In the genomic region with DNA sequence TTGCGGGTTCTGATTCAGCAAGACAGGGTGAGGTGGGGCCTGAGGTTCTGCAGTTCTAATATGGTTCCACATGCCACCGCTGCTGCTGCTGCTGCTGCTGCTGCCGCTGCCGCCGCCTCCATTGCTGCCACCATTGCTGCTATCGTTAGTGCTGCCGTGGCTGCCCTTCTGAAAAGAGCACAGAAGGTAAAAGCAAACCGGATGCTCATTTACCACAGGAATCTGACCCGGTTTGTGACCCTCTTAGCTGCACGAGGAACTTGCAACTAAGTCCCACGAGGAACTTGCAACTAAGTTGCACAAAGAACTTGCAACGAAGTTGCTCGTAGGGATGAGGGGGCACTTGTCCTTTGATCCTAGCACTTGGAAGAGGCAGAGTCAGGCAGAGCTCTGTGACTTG, we compare ENCODE assay signal across 21 mouse cellular contexts. TPM values are rescaled to one million over a fixed set of nuclear protein-coding genes. Genes with fewer than 3 reads are reported as not detected.
"Had no signal": no experiment of that assay in that cellular context is flagged by ENCODE, and none has a peak within 500 bp of the region (broad histone marks: within the 10 kb centered on the region; RNA-seq: fewer than 3 reads in every experiment).

No protein-coding gene starts in this region.

- H3K36me3 ChIP-seq: limb, embryonic 15.5 days; liver, embryonic 12.5 days; midbrain, embryonic 15.5 days; neural tube, embryonic 13.5 days; stomach, embryonic 15.5 days had no signal

- H3K9me3 ChIP-seq: limb, embryonic 15.5 days; liver, embryonic 12.5 days; midbrain, embryonic 15.5 days; neural tube, embryonic 13.5 days; stomach, embryonic 15.5 days had no signal

- H3K4me2 ChIP-seq: limb, embryonic 15.5 days; liver, embryonic 12.5 days; lung, embryonic 14.5 days; midbrain, embryonic 11.5 days; midbrain, embryonic 15.5 days; neural tube, embryonic 13.5 days; stomach, embryonic 15.5 days had no signal

- H3K4me3 ChIP-seq: limb, embryonic 15.5 days; liver, embryonic 12.5 days; megakaryocyte, embryonic 14.5 days; midbrain, embryonic 15.5 days; neural tube, embryonic 13.5 days; stomach, embryonic 15.5 days had no signal

- H3K4me1 ChIP-seq: limb, embryonic 15.5 days; liver, embryonic 12.5 days; midbrain, embryonic 15.5 days; neural tube, embryonic 13.5 days; stomach, embryonic 15.5 days had no signal

- H3K27me3 ChIP-seq: limb, embryonic 15.5 days; liver, embryonic 12.5 days; megakaryocyte, embryonic 14.5 days; midbrain, embryonic 15.5 days; neural tube, embryonic 13.5 days; stomach, embryonic 15.5 days had no signal

- ATAC-seq: liver, embryonic 12.5 days; midbrain, embryonic 15.5 days had no signal

- H3K27ac ChIP-seq: kidney, postnatal 0 days; limb, embryonic 15.5 days; liver, embryonic 12.5 days; midbrain, embryonic 15.5 days; neural tube, embryonic 13.5 days; stomach, embryonic 15.5 days had no signal

- DNase-seq: kidney, adult 11 months; kidney, adult 9 months; kidney, postnatal 36 days; layer of hippocampus, adult 9-11 months; layer of hippocampus, postnatal 36 days; lung, embryonic 14.5 days; lung, postnatal 10 days; lung, postnatal 4 days; right cerebral cortex, postnatal 14 days had no signal

- H3K9ac ChIP-seq: limb, embryonic 15.5 days; liver, embryonic 12.5 days; lung, embryonic 14.5 days; midbrain, embryonic 15.5 days; neural tube, embryonic 13.5 days; stomach, embryonic 15.5 days had no signal

RNA-seq across cellular contexts. Expression of gene Gm10322, which starts 40.9 kb away (rescaled TPM):
- polyA plus RNA-seq: limb, embryonic 11.5 days; limb, embryonic 15.5 days; liver, embryonic 12.5 days; liver, embryonic 16.5 days; lung, embryonic 14.5 days; midbrain, embryonic 11.5 days; midbrain, embryonic 15.5 days; neural tube, embryonic 13.5 days; spleen, adult 2 months; stomach, embryonic 15.5 days; testis, adult 2 months had no signal
